Mouse (Mus musculus): ENCODE data around the gene Hist1h4a. TPM values are rescaled to one million over a fixed set of nuclear protein-coding genes. Genes with fewer than 3 reads are reported as not detected.

The Hist1h4a gene
- polyA plus RNA-seq, 1 experiment from 2014 or later, result 0.48 TPM

- peak; percentile 77 for ATAC-seq
- under 1% methylated on average over 25 of the region's 28 CpGs for WGBS
These were observed 15.5 kb downstream of the Hist1h4a start, which contains the start of gene Hist1h3c for GRCm38 (mm10) chr13:23745381-23746161. TSS of gene Hist1h3c (minus strand) at chr13:23745602.

GRCm38 (mm10) chr13:23744421-23745380, 16.3 kb downstream of the Hist1h4a start:
- H3K27ac ChIP-seq, result peak overlapping the region; percentile 62
- H3K9ac ChIP-seq, result peak overlapping the region; percentile 45
- WGBS, result 2% methylated on average over 17 of the region's 36 CpGs
- 0 out of 2 replicates have a peak, but pooled peaks cover 4% of the 10 kb centered on the region for H3K4me1 ChIP-seq (replicated peaks)
- no peaks in the 10 kb centered on the region for H3K36me3 ChIP-seq
- H3K4me2 ChIP-seq (replicated peaks), result peak overlapping the region; percentile 54
- H3K9me3 ChIP-seq, result no peaks in the 10 kb centered on the region
- H3K27me3 ChIP-seq (replicated peaks), result no peaks in the 10 kb centered on the region
- peak overlapping the region; percentile 39 for H3K4me3 ChIP-seq (replicated peaks)
- ATAC-seq, result no peak; the same call in 1 of the 2 replicates

More at GRCm38 (mm10) chr13:23745381-23746161, 15.5 kb downstream of the Hist1h4a start, which contains the start of gene Hist1h3c:
- Histone ChIP-seq H3K9ac (peak within 1 kb of the TSS; percentile 54), H3K27me3 (replicated peaks) (no peaks in the 10 kb centered on the region), H3K4me2 (replicated peaks) (peak within 1 kb of the TSS; percentile 56), H3K4me1 (replicated peaks) (0 out of 2 replicates have a peak, but pooled peaks cover 4% of the 10 kb centered on the region), H3K9me3 (no peaks in the 10 kb centered on the region), H3K4me3 (replicated peaks) (peak within 1 kb of the TSS; percentile 39), H3K36me3 (no peaks in the 10 kb centered on the region), H3K27ac (peak within 1 kb of the TSS; percentile 98)

GRCm38 (mm10) chr13:23743963-23744362, 17.1 kb downstream of the Hist1h4a start:
- Histone ChIP-seq H3K36me3 (no peaks in the 10 kb centered on the region), H3K27me3 (replicated peaks) (no peaks in the 10 kb centered on the region), H3K4me1 (replicated peaks) (0 out of 2 replicates have a peak, but pooled peaks cover 4% of the 10 kb centered on the region), H3K4me2 (replicated peaks) (peak overlapping the region; percentile 54), H3K9me3 (no peaks in the 10 kb centered on the region), H3K4me3 (replicated peaks) (peak overlapping the region; percentile 39; the same call in 1 of the 2 replicates), H3K27ac (no peak overlapping the region), H3K9ac (peak overlapping the region; percentile 40; the same call in 1 of the 2 replicates)
- WGBS, result 41% methylated on average over 4 of the region's 4 CpGs
- ATAC-seq, result no peak

- WGBS, result 84% methylated on average over 5 of the region's 5 CpGs
- H3K9me3 ChIP-seq, result no peaks in the 10 kb centered on the region
- H3K9ac ChIP-seq, result no peak overlapping the region
- H3K36me3 ChIP-seq, result no peaks in the 10 kb centered on the region
- no peak overlapping the region for H3K4me3 ChIP-seq (replicated peaks)
- H3K27me3 ChIP-seq (replicated peaks), result no peaks in the 10 kb centered on the region
- no peak for ATAC-seq
- no peak overlapping the region for H3K4me2 ChIP-seq (replicated peaks)
- H3K27ac ChIP-seq, result no peak overlapping the region
- H3K4me1 ChIP-seq (replicated peaks), result 0 out of 2 replicates have a peak, but pooled peaks cover 4% of the 10 kb centered on the region
These were observed 17.8 kb downstream of the Hist1h4a start for GRCm38 (mm10) chr13:23743215-23743614.

GRCm38 (mm10) chr13:23742007-23742406, 19.0 kb downstream of the Hist1h4a start:
- Histone ChIP-seq H3K27me3 (replicated peaks) (no peaks in the 10 kb centered on the region), H3K4me1 (replicated peaks) (no peaks in the 10 kb centered on the region), H3K9ac (no peak overlapping the region), H3K27ac (peak overlapping the region; percentile 51; the same call in 1 of the 2 replicates), H3K4me3 (replicated peaks) (no peak overlapping the region), H3K9me3 (no peaks in the 10 kb centered on the region), H3K4me2 (replicated peaks) (no peak overlapping the region), H3K36me3 (no peaks in the 10 kb centered on the region)
- no peak for ATAC-seq

GRCm38 (mm10) chr13:23740910-23741309, 20.1 kb downstream of the Hist1h4a start:
- Histone ChIP-seq H3K27me3 (replicated peaks) (no peaks in the 10 kb centered on the region), H3K36me3 (no peaks in the 10 kb centered on the region), H3K27ac (no peak overlapping the region), H3K4me3 (replicated peaks) (no peak overlapping the region), H3K9me3 (no peaks in the 10 kb centered on the region), H3K4me1 (replicated peaks) (no peaks in the 10 kb centered on the region), H3K4me2 (replicated peaks) (peak overlapping the region; percentile 94), H3K9ac (no peak overlapping the region)
- 63% methylated on average over 5 of the region's 5 CpGs for WGBS
- ATAC-seq, result no peak

- no peaks in the 10 kb centered on the region for H3K36me3 ChIP-seq
- no peak for ATAC-seq
- H3K9ac ChIP-seq, result peak overlapping the region; percentile 91
- no peaks in the 10 kb centered on the region for H3K4me1 ChIP-seq (replicated peaks)
- H3K27ac ChIP-seq, result peak overlapping the region; percentile 99
- H3K4me3 ChIP-seq (replicated peaks), result peak overlapping the region; percentile 59
- peak overlapping the region; percentile 94 for H3K4me2 ChIP-seq (replicated peaks)
- 19% methylated on average over 13 of the region's 13 CpGs for WGBS
- no peaks in the 10 kb centered on the region for H3K27me3 ChIP-seq (replicated peaks)
- no peaks in the 10 kb centered on the region for H3K9me3 ChIP-seq
These were observed 20.7 kb downstream of the Hist1h4a start for GRCm38 (mm10) chr13:23740256-23740840.

- Histone ChIP-seq H3K27me3 (replicated peaks) (no peaks in the 10 kb centered on the region), H3K9ac (peak overlapping the region; percentile 91), H3K4me1 (replicated peaks) (no peaks in the 10 kb centered on the region), H3K36me3 (no peaks in the 10 kb centered on the region), H3K4me3 (replicated peaks) (peak overlapping the region; percentile 59), H3K27ac (peak overlapping the region; percentile 99), H3K4me2 (replicated peaks) (peak overlapping the region; percentile 94), H3K9me3 (no peaks in the 10 kb centered on the region)
- ATAC-seq, result no peak
- WGBS, result under 1% methylated on average over 14 of the region's 14 CpGs
These were observed 21.1 kb downstream of the Hist1h4a start for GRCm38 (mm10) chr13:23739922-23740252.

GRCm38 (mm10) chr13:23739069-23739921, 21.7 kb downstream of the Hist1h4a start:
- Histone ChIP-seq H3K9ac (peak overlapping the region; percentile 91), H3K36me3 (no peaks in the 10 kb centered on the region), H3K4me2 (replicated peaks) (peak overlapping the region; percentile 94), H3K9me3 (no peaks in the 10 kb centered on the region), H3K4me3 (replicated peaks) (peak overlapping the region; percentile 59), H3K27ac (peak overlapping the region; percentile 99), H3K4me1 (replicated peaks) (no peaks in the 10 kb centered on the region), H3K27me3 (replicated peaks) (no peaks in the 10 kb centered on the region)
- WGBS, result under 1% methylated on average over 39 of the region's 39 CpGs
- ATAC-seq, result peak; percentile 90

- H3K4me3 ChIP-seq (replicated peaks), result peak within 1 kb of the TSS; percentile 59
- no peaks in the 10 kb centered on the region for H3K4me1 ChIP-seq (replicated peaks)
- H3K27ac ChIP-seq, result peak within 1 kb of the TSS; percentile 99
- WGBS, result 0% methylated on average over 38 of the region's 38 CpGs
- no peaks in the 10 kb centered on the region for H3K36me3 ChIP-seq
- H3K9me3 ChIP-seq, result no peaks in the 10 kb centered on the region
- peak; percentile 93 for ATAC-seq
- H3K27me3 ChIP-seq (replicated peaks), result no peaks in the 10 kb centered on the region
- H3K9ac ChIP-seq, result peak within 1 kb of the TSS; percentile 91
- peak within 1 kb of the TSS; percentile 94 for H3K4me2 ChIP-seq (replicated peaks)
These were observed 22.4 kb downstream of the Hist1h4a start, which contains the start of gene Hist1h1c for GRCm38 (mm10) chr13:23738677-23739068. TSS of gene Hist1h1c (plus strand) at chr13:23738808.

- Histone ChIP-seq H3K27ac (peak overlapping the region; percentile 99), H3K9me3 (no peaks in the 10 kb centered on the region), H3K4me3 (replicated peaks) (no peak overlapping the region), H3K27me3 (replicated peaks) (no peaks in the 10 kb centered on the region), H3K9ac (0 out of 2 replicates have a peak overlapping the region, but pooled peaks have one; percentile 91), H3K36me3 (no peaks in the 10 kb centered on the region), H3K4me2 (replicated peaks) (peak overlapping the region; percentile 94), H3K4me1 (replicated peaks) (no peaks in the 10 kb centered on the region)
- WGBS, result 25% methylated on average over 4 of the region's 4 CpGs
- no peak for ATAC-seq
These were observed 23.0 kb downstream of the Hist1h4a start for GRCm38 (mm10) chr13:23738041-23738440.
